Mouse (Mus musculus) neutrophil, adult 83 days (primary cell): ENCODE results near the gene Xirp1. TPM values are rescaled to one million over a fixed set of nuclear protein-coding genes. Genes with fewer than 3 reads are reported as not detected.

Source experiments
- total RNA-seq, 2 experiments: library from RNA; stranded (reverse); gene quantifications; one replicate each; pipeline ENCODE4 v1.2.4; 2023

Xirp1 gene
- total RNA-seq = under 1 TPM; 0.11 to 0.20 TPM

DNA sequence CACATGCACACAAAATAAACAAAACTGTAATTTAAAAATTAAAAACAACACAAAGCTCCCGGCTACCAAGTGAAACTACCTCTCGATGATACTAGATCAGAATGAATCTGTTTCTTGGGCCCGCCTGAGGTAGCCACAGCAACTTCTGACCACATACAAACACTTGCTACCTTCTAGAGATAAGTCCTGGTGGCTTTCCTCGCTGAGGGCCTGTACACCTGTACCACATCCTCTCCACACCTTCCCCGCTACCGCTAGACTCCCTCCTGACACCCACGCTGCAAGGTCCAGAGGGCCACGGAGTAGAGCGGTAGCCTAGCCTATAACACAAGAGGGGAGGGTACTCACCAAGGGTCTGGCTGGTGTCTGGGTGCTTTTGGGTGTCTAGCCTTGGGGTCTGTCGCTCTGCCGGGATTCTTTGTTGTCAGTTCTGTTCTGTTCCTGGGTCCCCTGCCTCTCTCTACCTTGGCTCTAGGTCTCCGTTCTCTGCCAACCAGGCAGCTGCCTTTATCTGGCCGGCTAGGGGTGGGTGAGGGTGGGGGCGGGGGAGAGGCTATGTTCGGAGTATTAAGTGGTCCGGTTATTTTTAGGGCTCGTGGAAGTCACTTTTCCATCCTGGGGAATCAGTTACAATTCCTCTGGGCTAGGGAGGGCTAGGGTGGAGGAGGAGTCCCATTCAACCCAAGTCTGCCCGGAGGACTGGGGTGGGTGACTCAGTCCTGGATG lies at the start of gene Xirp1:
Gene Xirp1, minus strand, starts transcription at position 513 of the 726 bp plus-strand sequence.

DNA sequence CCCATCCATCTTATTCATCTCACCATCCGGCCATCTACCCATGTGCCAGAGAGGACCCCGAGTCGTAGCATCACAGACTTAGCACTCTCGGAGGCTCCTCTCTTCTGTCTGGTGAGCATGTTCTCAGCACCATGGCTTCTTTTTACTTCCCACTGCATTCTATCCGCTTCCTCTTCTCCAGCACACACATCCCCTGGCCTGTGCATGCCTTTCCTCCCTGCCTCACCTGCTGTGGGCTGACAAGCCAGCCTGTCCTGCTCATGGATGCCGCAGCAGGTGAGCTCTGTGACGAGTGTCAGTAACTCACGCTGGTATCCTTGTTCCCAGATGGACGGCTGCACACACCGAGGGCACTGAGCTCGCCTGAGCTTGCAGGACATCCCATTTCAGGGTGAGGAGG lies 46.4 kb upstream of the Xirp1 start, which contains the start of gene Cx3cr1:
Gene Cx3cr1, minus strand, starts transcription at position 101 of the 400 bp plus-strand sequence.

DNA sequence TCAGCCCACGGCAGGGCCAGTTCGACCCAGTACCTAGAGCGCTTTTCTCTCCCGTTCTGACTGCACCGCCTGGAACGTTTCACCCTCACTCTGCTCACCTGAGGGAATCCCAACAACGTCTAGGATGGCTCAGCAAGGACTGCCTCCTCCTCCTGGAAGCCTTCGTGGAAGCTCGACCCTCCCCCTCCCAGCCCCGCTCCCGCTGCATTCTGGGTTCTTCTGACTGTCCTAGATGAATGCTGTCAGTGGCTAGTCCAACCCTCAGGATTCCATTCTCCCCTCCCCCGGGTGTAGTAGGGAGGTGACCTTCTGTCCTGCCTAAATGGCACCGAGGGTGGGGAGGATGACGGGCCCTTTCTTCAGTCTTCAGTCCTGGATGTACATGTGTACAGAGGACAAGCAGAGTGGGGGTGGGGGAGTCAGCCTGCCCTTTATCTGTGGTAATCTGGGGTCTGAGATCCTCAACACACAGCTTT lies 38.8 kb downstream of the Xirp1 start, which contains the start of gene Csrnp1:
Gene Csrnp1, minus strand, starts transcription at position 123 of the 476 bp plus-strand sequence.

Other genes with a start within 250 kb of the Xirp1 start
- not detected for gene Scn11a, start 198.1 kb downstream of the Xirp1 start, total RNA-seq
- 10 to 100 TPM; 49.5 to 55.0 TPM for gene Wdr48, start 128.7 kb downstream of the Xirp1 start, total RNA-seq
- gene Gorasp1, start 86.0 kb downstream of the Xirp1 start, total RNA-seq = 1 to 10 TPM; 5.2 to 7.2 TPM
- 1 to 10 TPM; 5.8 to 7.3 TPM for gene Ttc21a, start 86.0 kb downstream of the Xirp1 start, total RNA-seq
- 10 to 100 TPM; 62.0 to 67.9 TPM for gene Csrnp1, start 38.9 kb downstream of the Xirp1 start, total RNA-seq
- gene Cx3cr1, start 46.3 kb upstream of the Xirp1 start, total RNA-seq = 10 to 100 TPM; 33.2 to 34.1 TPM
- gene Ccr8, start 68.5 kb upstream of the Xirp1 start, total RNA-seq = not detected
- gene Slc25a38, start 86.8 kb upstream of the Xirp1 start, total RNA-seq = 10 to 100 TPM; 35.0 to 50.6 TPM
- 100 to 1,000 TPM; 791 to 873 TPM for gene Rpsa, start 104.1 kb upstream of the Xirp1 start, total RNA-seq
- not detected for gene Mobp, start 126.1 kb upstream of the Xirp1 start, total RNA-seq